Mouse (Mus musculus): ENCODE results near the gene Ccr6.

Ccr6 gene

GRCm38 (mm10) chr17:8283526-8284253 lies 47.8 kb downstream of the Ccr6 start:
- DNase-seq (ENCODE audit: low spot score), result peak; percentile 98

- DNase-seq (ENCODE audit: low spot score), result peak; percentile 39
Observed at GRCm38 (mm10) chr17:8284254-8284661, 48.4 kb downstream of the Ccr6 start.

GRCm38 (mm10) chr17:8285056-8285455 lies 49.2 kb downstream of the Ccr6 start:
- DNase-seq (ENCODE audit: low spot score), result no peak

- peak; percentile 67 for DNase-seq (ENCODE audit: low spot score)
Observed at GRCm38 (mm10) chr17:8286987-8287386, 51.1 kb downstream of the Ccr6 start.

- DNase-seq (ENCODE audit: low spot score), result no peak
Observed at GRCm38 (mm10) chr17:8289993-8290679, 54.3 kb downstream of the Ccr6 start.

GRCm38 (mm10) chr17:8290736-8291135 lies 54.9 kb downstream of the Ccr6 start:
- no peak for DNase-seq (ENCODE audit: low spot score)

- no peak for DNase-seq (ENCODE audit: low spot score)
Observed at GRCm38 (mm10) chr17:8295825-8296224, 60.0 kb downstream of the Ccr6 start.

GRCm38 (mm10) chr17:8296313-8296844 lies 60.5 kb downstream of the Ccr6 start:
- DNase-seq (ENCODE audit: low spot score), result no peak

GRCm38 (mm10) chr17:8297746-8298145 lies 61.9 kb downstream of the Ccr6 start:
- DNase-seq (ENCODE audit: low spot score), result no peak

- DNase-seq (ENCODE audit: low spot score), result no peak
Observed at GRCm38 (mm10) chr17:8298281-8298680, 62.4 kb downstream of the Ccr6 start.

- DNase-seq (ENCODE audit: low spot score), result no peak
Observed at GRCm38 (mm10) chr17:8299524-8299923, 63.7 kb downstream of the Ccr6 start.

- no peak for DNase-seq (ENCODE audit: low spot score)
Observed at GRCm38 (mm10) chr17:8301515-8301914, 65.7 kb downstream of the Ccr6 start.

- DNase-seq (ENCODE audit: low spot score), result no peak
Observed at GRCm38 (mm10) chr17:8302772-8303438, 67.1 kb downstream of the Ccr6 start.

- no peak for DNase-seq (ENCODE audit: low spot score)
Observed at GRCm38 (mm10) chr17:8303671-8304070, 67.8 kb downstream of the Ccr6 start.

GRCm38 (mm10) chr17:8305801-8306200 lies 70.0 kb downstream of the Ccr6 start:
- DNase-seq (ENCODE audit: low spot score), result peak; percentile 73

Measured in MN1 (cell line).